Mouse (Mus musculus) ES-E14 (cell line): ENCODE data around the gene Kdm4a.

ENCODE experiments used
- MAFK ChIP-seq: IDR thresholded peaks from 2 replicates; pipeline ENCODE4 v1.6.1; 2014; ENCODE audit warnings: mild to moderate bottlenecking, low read depth, low read length, inconsistent platforms; ENCODE audit not compliant: insufficient read depth
- ZC3H11A ChIP-seq: IDR thresholded peaks from 2 replicates; pipeline ENCODE4 v1.6.1; 2012; ENCODE audit warnings: low read depth, mild to moderate bottlenecking, inconsistent platforms, low read length, borderline replicate concordance

GRCm38 (mm10) chr4:118109649-118110048 lies 70.2 kb downstream of the Kdm4a start:
- TF ChIP-seq ZC3H11A (no peak), MAFK (no peak)
